Mouse (Mus musculus) activated CD4-positive, CD25-positive, alpha-beta regulatory T cell (primary cell): ENCODE results near the gene Ndc1. TPM values are rescaled to one million over a fixed set of nuclear protein-coding genes. Genes with fewer than 3 reads are reported as not detected.

Experiments used
- polyA plus RNA-seq, 2 experiments: library from polyadenylated mRNA; unstranded; fragments of 100-300 nt; shearing (Covaris generic); gene quantifications; one replicate each; pipeline ENCODE4 v1.2.1; 2017

Ndc1 gene
- polyA plus RNA-seq, result 1 to 10 TPM; 4.3 to 6.3 TPM

GRCm38 (mm10) chr4:107367567-107368314 is at the start of gene Ndc1:
Gene Ndc1, plus strand, starts transcription at chr4:107367784.

GRCm38 (mm10) chr4:107434356-107435237 is 67.0 kb downstream of the Ndc1 start, which contains the start of gene Glis1:
Gene Glis1, plus strand, starts transcription at chr4:107434591.

Other genes starting within 250 kb of the Ndc1 start
- gene Tmem59, start 189.4 kb upstream of the Ndc1 start, polyA plus RNA-seq, result 100 to 1,000 TPM; 377 to 382 TPM
- 10 to 100 TPM; 19.0 to 29.5 TPM for gene Tceanc2, start 188.7 kb upstream of the Ndc1 start, polyA plus RNA-seq
- gene Ldlrad1, start 158.6 kb upstream of the Ndc1 start, polyA plus RNA-seq, result under 1 TPM in 1 of 2 experiments, not detected in 1; 0.27 TPM
- gene Lrrc42, start 114.3 kb upstream of the Ndc1 start, polyA plus RNA-seq, result 10 to 100 TPM; 25.1 to 33.5 TPM
- 10 to 100 TPM; 20.6 to 27.1 TPM for gene Hspb11, start 114.2 kb upstream of the Ndc1 start, polyA plus RNA-seq
- under 1 TPM in 1 of 2 experiments, not detected in 1; 0.32 TPM for gene Dio1, start 60.6 kb upstream of the Ndc1 start, polyA plus RNA-seq
- 100 to 1,000 TPM; 106 to 119 TPM for gene Yipf1, start 53.4 kb upstream of the Ndc1 start, polyA plus RNA-seq
- under 1 TPM in 1 of 2 experiments, not detected in 1; 0.43 TPM for gene Glis1, start 66.8 kb downstream of the Ndc1 start, polyA plus RNA-seq